Comparison of ENCODE assay signal across 7 mouse cellular contexts in the genomic region with DNA sequence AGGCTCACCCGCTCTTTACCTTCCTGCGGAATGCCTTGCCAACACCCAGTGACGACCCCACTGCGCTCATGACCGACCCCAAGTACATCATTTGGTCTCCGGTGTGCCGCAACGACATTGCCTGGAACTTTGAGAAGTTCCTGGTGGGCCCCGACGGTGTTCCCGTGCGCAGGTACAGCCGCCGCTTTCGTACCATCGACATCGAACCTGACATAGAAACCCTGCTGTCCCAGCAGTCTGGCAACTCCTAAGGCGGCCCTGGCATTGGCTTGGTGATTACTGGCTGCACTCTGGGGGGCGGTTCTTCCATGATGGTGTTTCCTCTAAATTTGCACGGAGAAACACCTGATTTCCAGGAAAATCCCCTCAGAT. TPM values are rescaled to one million over a fixed set of nuclear protein-coding genes. Genes with fewer than 3 reads are reported as not detected.
DNase-seq lines count a peak whose midpoint lies in the region; ATAC-seq and TF ChIP-seq lines count a peak whose summit lies in the region.

No protein-coding gene starts in this region.

- H3K36me3 ChIP-seq in E14TG2a.4 (ENCODE audit: insufficient read depth, low read length) = peaks cover 44% of the 10 kb centered on the region
- peaks cover 17% of the 10 kb centered on the region for H3K36me3 ChIP-seq in embryonic facial prominence, embryonic 15.5 days
- H3K36me3 ChIP-seq in hindbrain, embryonic 11.5 days (ENCODE audit: control insufficient read depth, insufficient read depth, low read length) = no peaks in the 10 kb centered on the region
- peaks cover 51% of the 10 kb centered on the region for H3K36me3 ChIP-seq in liver, embryonic 14.5 days (replicated peaks; ENCODE audit: control insufficient read depth, insufficient read depth, low read depth)

- H3K4me3 ChIP-seq in E14TG2a.4 (replicated peaks; ENCODE audit: low read length) = peak overlapping the region; percentile 96
- H3K4me3 ChIP-seq in embryonic facial prominence, embryonic 15.5 days (replicated peaks) = peak overlapping the region; percentile 71
- peak overlapping the region; percentile 81 for H3K4me3 ChIP-seq in hindbrain, embryonic 11.5 days (ENCODE audit: low read depth, low read length)
- peak overlapping the region; percentile 76 to 84 for H3K4me3 ChIP-seq in liver, embryonic 14.5 days (ENCODE audit: insufficient read depth in 1 of 2, low read depth in 2 of 2, low read length in 2 of 2)
- H3K4me3 ChIP-seq in olfactory bulb, adult 2 months (ENCODE audit: insufficient read depth, low read depth, low read length) = peak overlapping the region; percentile 68

- TF ChIP-seq POLR2A in olfactory bulb, adult 2 months (IDR thresholded peaks at IDR 0.05; ENCODE audit: insufficient read depth, low read depth, low read length) = no peak

- peaks cover 47% of the 10 kb centered on the region for H3K4me1 ChIP-seq in E14TG2a.4 (replicated peaks; ENCODE audit: low read depth, low read length)
- peaks cover 36% of the 10 kb centered on the region for H3K4me1 ChIP-seq in embryonic facial prominence, embryonic 15.5 days
- peaks cover 11% of the 10 kb centered on the region; the same call in 1 of the 2 replicates for H3K4me1 ChIP-seq in hindbrain, embryonic 11.5 days (replicated peaks; ENCODE audit: control insufficient read depth, insufficient read depth, low read length)
- H3K4me1 ChIP-seq in liver, embryonic 14.5 days (replicated peaks; ENCODE audit: control insufficient read depth in 2 of 2, insufficient read depth in 2 of 2, low read length in 1 of 2) = peaks cover 47 to 56% of the 10 kb centered on the region in 2 experiments
- H3K4me1 ChIP-seq in olfactory bulb, adult 2 months (ENCODE audit: control insufficient read depth, insufficient read depth, low read length) = peaks cover 14% of the 10 kb centered on the region

- H3K27me3 ChIP-seq in E14TG2a.4 (ENCODE audit: insufficient read depth, low read length) = no peaks in the 10 kb centered on the region
- no peaks in the 10 kb centered on the region for H3K27me3 ChIP-seq in embryonic facial prominence, embryonic 15.5 days
- no peaks in the 10 kb centered on the region for H3K27me3 ChIP-seq in hindbrain, embryonic 11.5 days (ENCODE audit: control insufficient read depth, insufficient read depth, low read length)
- no peaks in the 10 kb centered on the region for H3K27me3 ChIP-seq in liver, embryonic 14.5 days (ENCODE audit: control insufficient read depth, insufficient read depth, low read length)

- TF ChIP-seq CTCF in E14TG2a.4 (conservative IDR thresholded peaks at IDR 0.05; ENCODE audit: low read length) = no peak
- no peak for TF ChIP-seq CTCF in liver, embryonic 14.5 days (IDR thresholded peaks at IDR 0.05; ENCODE audit: low read depth)
- no peak for TF ChIP-seq CTCF in olfactory bulb, adult 2 months (IDR thresholded peaks at IDR 0.05; ENCODE audit: insufficient read depth, low read depth, low read length)

- 9% methylated on average over 20 of the region's 20 CpGs for WGBS in embryonic facial prominence, embryonic 15.5 days
- WGBS in hindbrain, embryonic 11.5 days = 17% methylated on average over 20 of the region's 20 CpGs
- 2% methylated on average over 20 of the region's 20 CpGs for WGBS in liver, embryonic 14.5 days (ENCODE audit: insufficient replicate concordance)
- 17% methylated on average over 20 of the region's 20 CpGs for WGBS in olfactory bulb, adult 2 months

- ATAC-seq in embryonic facial prominence, embryonic 15.5 days (ENCODE audit: insufficient number of reproducible peaks, low FRiP score, low TSS enrichment, low read depth) = no peak
- ATAC-seq in hindbrain, embryonic 11.5 days (ENCODE audit: low FRiP score) = no peak
- ATAC-seq in liver, embryonic 14.5 days (ENCODE audit: insufficient read depth) = no peak

- DNase-seq in ZHBTc4 (ENCODE audit: low read depth, low spot score) = peak; percentile 57
- no peak for DNase-seq in hindbrain, embryonic 11.5 days (ENCODE audit: low spot score)
- peak in 1 of 3 experiments; percentile 38 for DNase-seq in liver, embryonic 14.5 days (ENCODE audit: low read depth in 3 of 3, low spot score in 3 of 3)
- no peak for DNase-seq in frontal cortex, postnatal 36 days (ENCODE audit: low spot score in 2 of 2)

- TF ChIP-seq EP300 in liver, embryonic 14.5 days (IDR thresholded peaks at IDR 0.05; ENCODE audit: low read depth) = no peak

- peak overlapping the region; percentile 77 for H3K4me2 ChIP-seq in embryonic facial prominence, embryonic 15.5 days (replicated peaks)
- peak overlapping the region; percentile 49 for H3K4me2 ChIP-seq in hindbrain, embryonic 11.5 days (replicated peaks; ENCODE audit: low read depth, low read length)
- H3K4me2 ChIP-seq in liver, embryonic 14.5 days (ENCODE audit: low read depth) = peak overlapping the region; percentile 95

- peak overlapping the region; percentile 98 for H3K27ac ChIP-seq in embryonic facial prominence, embryonic 15.5 days (replicated peaks)
- H3K27ac ChIP-seq in hindbrain, embryonic 11.5 days (ENCODE audit: low read depth, low read length) = no peak overlapping the region
- H3K27ac ChIP-seq in liver, embryonic 14.5 days = peak overlapping the region; percentile 99
- peak overlapping the region; percentile 77 for H3K27ac ChIP-seq in olfactory bulb, adult 2 months (ENCODE audit: insufficient read depth, low read depth, low read length)

- H3K9ac ChIP-seq in embryonic facial prominence, embryonic 15.5 days = peak overlapping the region; percentile 80
- peak overlapping the region; percentile 95 for H3K9ac ChIP-seq in hindbrain, embryonic 11.5 days (ENCODE audit: low read depth, low read length)
- H3K9ac ChIP-seq in liver, embryonic 14.5 days (replicated peaks) = peak overlapping the region; percentile 100

- no peaks in the 10 kb centered on the region for H3K9me3 ChIP-seq in E14TG2a.4 (ENCODE audit: low read length)
- no peaks in the 10 kb centered on the region for H3K9me3 ChIP-seq in embryonic facial prominence, embryonic 15.5 days (replicated peaks)
- H3K9me3 ChIP-seq in hindbrain, embryonic 11.5 days (ENCODE audit: control insufficient read depth, low read length) = no peaks in the 10 kb centered on the region
- no peaks in the 10 kb centered on the region for H3K9me3 ChIP-seq in liver, embryonic 14.5 days (ENCODE audit: control insufficient read depth, low read length)

RNA-seq across cellular contexts. Expression of gene Gpx1, which starts 1.2 kb away (rescaled TPM):
- 713 and 715 TPM in 2 replicates for polyA plus RNA-seq in embryonic facial prominence, embryonic 15.5 days (2015; fragmentation: Nextera tagmentation; extraction: Ambion mirVana)
- 821 and 840 TPM in 2 replicates for polyA plus RNA-seq in hindbrain, embryonic 11.5 days (2014; fragmentation: Nextera tagmentation; extraction: Ambion mirVana)
- polyA plus RNA-seq in liver, embryonic 14.5 days (2012; rRNA removed) = 3,084 and 3,741 TPM in 2 replicates
- polyA plus RNA-seq in liver, embryonic 14.5 days (2014; fragmentation: Nextera tagmentation; extraction: Ambion mirVana) = 6,910 and 6,914 TPM in 2 replicates
- not detected in 2 replicates for polyA plus RNA-seq in olfactory bulb, adult 2 months (2012; ENCODE audit: insufficient read depth, insufficient read length, low replicate concordance, missing spikeins)

RNA-seq across cellular contexts. Expression of gene Usp4, which starts 7.8 kb away (rescaled TPM):
- polyA plus RNA-seq in embryonic facial prominence, embryonic 15.5 days (2015; fragmentation: Nextera tagmentation; extraction: Ambion mirVana) = 97.5 and 99.4 TPM in 2 replicates
- polyA plus RNA-seq in hindbrain, embryonic 11.5 days (2014; fragmentation: Nextera tagmentation; extraction: Ambion mirVana) = 131 and 143 TPM in 2 replicates
- polyA plus RNA-seq in liver, embryonic 14.5 days (2012; rRNA removed) = 29.2 and 38.5 TPM in 2 replicates
- polyA plus RNA-seq in liver, embryonic 14.5 days (2014; fragmentation: Nextera tagmentation; extraction: Ambion mirVana) = 59.3 and 67.6 TPM in 2 replicates
- not detected in 2 replicates for polyA plus RNA-seq in olfactory bulb, adult 2 months (2012; ENCODE audit: insufficient read depth, insufficient read length, low replicate concordance, missing spikeins)

RNA-seq across cellular contexts. Expression of gene Tcta, which starts 33.9 kb away (rescaled TPM):
- 41.3 and 51.6 TPM in 2 replicates for polyA plus RNA-seq in embryonic facial prominence, embryonic 15.5 days (2015; fragmentation: Nextera tagmentation; extraction: Ambion mirVana)
- 31.0 and 35.0 TPM in 2 replicates for polyA plus RNA-seq in hindbrain, embryonic 11.5 days (2014; fragmentation: Nextera tagmentation; extraction: Ambion mirVana)
- 10.4 and 10.6 TPM in 2 replicates for polyA plus RNA-seq in liver, embryonic 14.5 days (2012; rRNA removed)
- polyA plus RNA-seq in liver, embryonic 14.5 days (2014; fragmentation: Nextera tagmentation; extraction: Ambion mirVana) = 10.9 and 13.2 TPM in 2 replicates
- not detected in 2 replicates for polyA plus RNA-seq in olfactory bulb, adult 2 months (2012; ENCODE audit: insufficient read depth, insufficient read length, low replicate concordance, missing spikeins)

RNA-seq across cellular contexts. Expression of gene Rhoa, which starts 33.9 kb away (rescaled TPM):
- polyA plus RNA-seq in embryonic facial prominence, embryonic 15.5 days (2015; fragmentation: Nextera tagmentation; extraction: Ambion mirVana) = 452 and 468 TPM in 2 replicates
- polyA plus RNA-seq in hindbrain, embryonic 11.5 days (2014; fragmentation: Nextera tagmentation; extraction: Ambion mirVana) = 270 and 295 TPM in 2 replicates
- 62.5 and 76.4 TPM in 2 replicates for polyA plus RNA-seq in liver, embryonic 14.5 days (2012; rRNA removed)
- 130 and 133 TPM in 2 replicates for polyA plus RNA-seq in liver, embryonic 14.5 days (2014; fragmentation: Nextera tagmentation; extraction: Ambion mirVana)
- 187 and 421 TPM in 2 replicates for polyA plus RNA-seq in olfactory bulb, adult 2 months (2012; ENCODE audit: insufficient read depth, insufficient read length, low replicate concordance, missing spikeins)

RNA-seq across cellular contexts. Expression of gene Amt, which starts 43.2 kb away (rescaled TPM):
- polyA plus RNA-seq in embryonic facial prominence, embryonic 15.5 days (2015; fragmentation: Nextera tagmentation; extraction: Ambion mirVana) = 10.8 and 11.2 TPM in 2 replicates
- 20.5 and 23.8 TPM in 2 replicates for polyA plus RNA-seq in hindbrain, embryonic 11.5 days (2014; fragmentation: Nextera tagmentation; extraction: Ambion mirVana)
- polyA plus RNA-seq in liver, embryonic 14.5 days (2012; rRNA removed) = 6.1 and 7.5 TPM in 2 replicates
- 7.2 and 7.7 TPM in 2 replicates for polyA plus RNA-seq in liver, embryonic 14.5 days (2014; fragmentation: Nextera tagmentation; extraction: Ambion mirVana)
- polyA plus RNA-seq in olfactory bulb, adult 2 months (2012; ENCODE audit: insufficient read depth, insufficient read length, low replicate concordance, missing spikeins) = not detected in 2 replicates

Comparison
In these comparisons a context has a peak if more than half of its experiments do, and no peak if none do; other contexts are left out.
1. RNA of gene Tcta, which starts 33.9 kb away (polyA plus RNA-seq): 41.3 to 51.6 TPM in embryonic facial prominence, embryonic 15.5 days, 31.0 to 35.0 TPM in hindbrain, embryonic 11.5 days and 10.4 to 13.2 TPM in liver, embryonic 14.5 days; not detected in olfactory bulb, adult 2 months; every median in the first group is over 10 times any median in the second.
2. Peak in every context shown above with its lines, with median percentiles within 50 percentile points of each other: H3K4me3 ChIP-seq, H3K4me2 ChIP-seq and H3K9ac ChIP-seq.